Mouse (Mus musculus) kidney, postnatal 25 days (tissue): Measurements from ENCODE around the gene Map3k1.

Experiments
- DNase-seq, 2 experiments: peaks; one replicate each; pipeline ENCODE4 v3.0.0; 2021; ENCODE audit warnings: mixed read lengths in 2 of 2

The Map3k1 gene

DNA sequence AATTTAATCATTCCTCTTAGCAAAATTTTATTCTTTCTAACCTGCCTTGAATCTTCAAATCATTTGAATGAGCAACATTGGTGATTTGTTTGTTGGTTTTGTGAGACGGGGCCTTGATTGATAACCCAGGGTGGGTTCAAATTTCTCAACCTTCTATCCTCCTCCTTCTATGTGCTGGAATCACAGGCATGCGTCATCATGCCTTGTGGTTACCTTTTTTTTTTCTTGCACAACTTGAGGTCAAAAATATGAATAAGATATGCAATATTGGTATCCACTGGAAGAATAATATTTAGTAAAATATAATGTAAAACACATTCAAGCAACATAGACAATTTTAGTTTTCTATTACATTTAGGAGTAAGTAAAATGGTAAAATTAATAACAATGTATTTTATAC, 3.9 kb upstream of the Map3k1 start:
- no peak for DNase-seq

- peak; percentile 66 to 84 for DNase-seq
Measured at GRCm38 (mm10) chr13:111810998-111811628, 2.3 kb upstream of the Map3k1 start.

- DNase-seq, result peak; percentile 72 to 89
Measured at GRCm38 (mm10) chr13:111809466-111810228, 854 bp upstream of the Map3k1 start.

- peak in 1 of 2 experiments; percentile 53 for DNase-seq
Measured at GRCm38 (mm10) chr13:111808387-111808636, 481 bp downstream of the Map3k1 start.

GRCm38 (mm10) chr13:111807596-111808386, 1.0 kb downstream of the Map3k1 start:
- DNase-seq, result peak in 1 of 2 experiments; percentile 56

DNA sequence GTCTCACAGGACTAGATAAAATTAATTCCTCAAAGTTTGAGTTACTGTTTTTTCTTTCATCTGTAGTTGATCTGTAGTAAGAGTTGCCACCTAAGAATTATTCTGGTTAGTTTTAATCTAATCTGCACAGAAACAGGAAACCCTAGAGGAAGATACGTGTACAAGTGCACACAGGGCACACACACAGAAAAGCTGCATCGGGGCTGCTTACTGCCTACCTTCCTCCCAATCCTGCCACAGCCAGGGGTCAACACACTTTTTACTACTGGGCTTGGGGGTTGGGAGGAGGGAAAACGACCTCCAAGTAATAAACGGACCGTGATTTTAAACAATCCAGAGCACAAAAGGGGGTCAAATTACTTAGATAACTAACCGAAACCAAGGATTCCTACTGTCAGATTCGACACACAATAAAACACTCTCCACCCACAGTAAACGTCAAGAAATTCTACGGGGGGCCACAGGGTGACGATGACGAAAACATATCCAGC, 1.6 kb downstream of the Map3k1 start:
- no peak for DNase-seq

GRCm38 (mm10) chr13:111805738-111806722, 2.8 kb downstream of the Map3k1 start:
- no peak for DNase-seq

GRCm38 (mm10) chr13:111804951-111805673, 3.7 kb downstream of the Map3k1 start:
- DNase-seq, result no peak

- peak; percentile 68 to 82 for DNase-seq
Measured at GRCm38 (mm10) chr13:111804189-111804588, 4.6 kb downstream of the Map3k1 start.

- DNase-seq, result no peak
Measured at GRCm38 (mm10) chr13:111803506-111803905, 5.3 kb downstream of the Map3k1 start.

DNA sequence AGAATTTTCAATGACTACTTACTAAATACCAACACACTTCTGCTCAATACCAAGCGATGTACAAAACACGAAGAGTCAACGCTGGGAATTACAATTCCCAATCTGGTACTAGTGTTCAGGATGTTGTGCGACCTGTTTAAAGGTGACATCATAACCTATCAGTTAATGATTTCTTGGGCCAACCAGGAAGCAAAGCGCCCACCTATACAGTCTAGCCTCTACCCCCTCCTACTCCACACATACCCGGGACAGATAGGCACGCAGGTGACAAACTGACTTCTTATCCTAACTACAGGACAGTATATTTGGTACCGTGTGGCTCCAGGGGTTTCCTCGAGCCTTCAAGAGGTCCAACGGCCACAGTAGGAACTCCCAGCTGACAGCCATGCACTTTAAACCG, 5.9 kb downstream of the Map3k1 start:
- no peak for DNase-seq

DNA sequence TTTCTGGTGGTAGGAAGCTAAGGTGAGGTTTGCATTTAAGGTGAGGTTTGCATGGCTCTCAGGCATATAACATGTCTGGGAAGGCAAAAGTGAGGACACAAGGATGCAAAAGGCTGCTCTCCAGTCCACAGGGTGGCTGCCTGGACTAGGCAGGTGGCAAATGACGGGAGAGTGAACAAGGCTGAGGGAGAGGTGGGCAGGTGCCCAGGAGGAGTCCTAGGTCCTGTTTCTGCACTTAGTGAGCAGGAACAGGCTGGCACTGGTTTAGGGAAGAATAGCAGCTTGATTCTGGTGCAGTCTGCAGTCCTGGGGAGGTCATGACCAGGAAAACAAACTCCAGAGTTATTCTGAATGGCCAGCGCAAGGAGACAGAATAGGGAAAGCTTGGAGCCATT, 6.5 kb downstream of the Map3k1 start:
- DNase-seq, result peak; percentile 63 to 88

GRCm38 (mm10) chr13:111801662-111802270, 7.0 kb downstream of the Map3k1 start:
- no peak for DNase-seq

GRCm38 (mm10) chr13:111800866-111801265, 7.9 kb downstream of the Map3k1 start:
- DNase-seq, result peak; percentile 70 to 83

- peak in 1 of 2 experiments; percentile 80 for DNase-seq
Measured at GRCm38 (mm10) chr13:111798044-111798443, 10.7 kb downstream of the Map3k1 start.

DNA sequence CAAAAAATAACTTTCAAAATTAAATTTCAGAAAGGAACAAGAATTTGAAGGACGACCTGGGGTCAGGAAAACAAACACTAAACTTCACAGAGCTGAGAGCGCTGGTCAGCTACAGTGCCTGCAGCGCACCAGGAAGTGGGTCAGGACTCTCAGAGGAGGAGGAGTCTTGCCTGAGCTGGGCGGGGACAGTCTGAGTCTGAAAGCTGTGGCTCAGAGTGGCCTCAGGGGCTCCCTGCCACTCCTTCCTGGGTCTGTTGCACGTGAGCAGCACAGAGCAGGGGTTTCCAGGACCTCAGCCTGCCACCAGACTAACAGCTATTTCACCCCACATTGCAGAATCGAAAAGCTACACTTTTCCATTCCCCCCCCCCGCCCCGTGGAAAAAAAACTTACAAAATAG, 11.8 kb downstream of the Map3k1 start:
- peak; percentile 87 to 92 for DNase-seq

GRCm38 (mm10) chr13:111796191-111796920, 12.4 kb downstream of the Map3k1 start:
- peak in 1 of 2 experiments; percentile 59 for DNase-seq

DNA sequence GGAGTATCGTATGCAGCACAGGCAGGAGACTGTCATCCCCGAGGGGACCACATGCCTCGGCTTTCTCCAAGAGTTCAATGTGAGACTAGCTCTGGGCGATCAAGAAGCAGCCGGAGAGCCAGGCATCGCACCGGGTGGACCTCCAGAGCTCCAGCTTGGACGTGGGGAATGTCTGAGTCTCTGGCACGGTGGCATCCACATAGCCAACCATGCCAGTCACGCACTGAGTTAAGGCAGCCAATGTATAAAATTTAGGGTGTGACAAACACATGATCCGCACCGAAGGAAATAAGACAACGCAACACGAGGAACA, 15.9 kb downstream of the Map3k1 start:
- DNase-seq, result no peak

GRCm38 (mm10) chr13:111792130-111792974, 16.4 kb downstream of the Map3k1 start:
- peak; percentile 60 to 78 for DNase-seq

- no peak for DNase-seq
Measured at GRCm38 (mm10) chr13:111791596-111791995, 17.2 kb downstream of the Map3k1 start.
